Mouse (Mus musculus) cerebellum, postnatal 25 days (tissue): ENCODE data around the gene Dhx8.

ENCODE experiments used
- DNase-seq, 2 experiments: peaks; one replicate each; pipeline ENCODE4 v3.0.0; 2021; ENCODE audit warnings: mixed read lengths in 2 of 2

Gene Dhx8

DNA sequence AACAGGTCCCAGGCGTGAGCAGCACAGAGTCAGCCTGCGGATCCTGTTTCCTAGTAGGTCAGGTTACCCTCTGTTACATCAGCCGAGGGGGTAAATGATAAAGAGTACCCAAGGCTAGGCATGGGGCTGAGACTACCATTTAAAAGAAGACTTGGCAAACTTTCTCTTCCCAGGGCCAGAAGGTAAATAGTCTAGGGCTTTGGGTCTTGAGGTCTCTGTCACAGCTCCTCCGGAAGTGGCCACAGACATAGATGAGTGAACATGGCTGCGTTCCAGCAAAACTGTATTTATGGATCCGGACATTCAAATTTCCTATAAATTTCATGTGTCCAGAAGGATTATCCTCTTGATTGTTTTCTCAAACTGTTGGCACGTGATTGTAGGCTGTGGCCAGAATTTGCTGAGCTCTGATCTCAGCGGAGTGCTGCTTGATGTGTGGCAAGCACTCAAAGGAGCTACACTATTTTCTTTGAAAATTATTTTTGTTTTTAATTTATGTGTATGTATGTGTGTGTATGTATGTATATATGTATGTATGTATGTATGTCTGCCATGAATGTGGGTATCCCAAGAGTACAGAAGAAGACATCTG is 72.5 kb downstream of the Dhx8 start:
- DNase-seq = no peak

DNA sequence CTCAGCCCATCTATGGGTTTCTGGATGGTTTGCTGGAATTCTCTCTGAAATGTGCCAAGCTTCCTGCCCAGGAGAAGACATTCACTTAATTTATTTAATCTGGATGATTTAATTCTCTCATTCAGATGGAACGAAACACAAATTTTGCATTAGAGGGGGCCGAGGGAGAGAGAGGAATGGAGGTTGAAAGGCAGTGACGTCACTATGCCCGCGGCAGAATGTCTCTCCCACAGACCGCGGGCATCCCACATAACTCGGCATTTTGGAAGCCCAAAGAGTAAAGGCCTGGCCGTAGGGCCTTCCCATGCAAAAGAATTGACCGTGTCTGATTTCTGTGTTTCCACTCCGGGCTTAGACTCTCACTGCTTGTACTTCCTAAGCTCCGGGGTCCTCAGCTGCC is 74.0 kb downstream of the Dhx8 start:
- DNase-seq = no peak

DNA sequence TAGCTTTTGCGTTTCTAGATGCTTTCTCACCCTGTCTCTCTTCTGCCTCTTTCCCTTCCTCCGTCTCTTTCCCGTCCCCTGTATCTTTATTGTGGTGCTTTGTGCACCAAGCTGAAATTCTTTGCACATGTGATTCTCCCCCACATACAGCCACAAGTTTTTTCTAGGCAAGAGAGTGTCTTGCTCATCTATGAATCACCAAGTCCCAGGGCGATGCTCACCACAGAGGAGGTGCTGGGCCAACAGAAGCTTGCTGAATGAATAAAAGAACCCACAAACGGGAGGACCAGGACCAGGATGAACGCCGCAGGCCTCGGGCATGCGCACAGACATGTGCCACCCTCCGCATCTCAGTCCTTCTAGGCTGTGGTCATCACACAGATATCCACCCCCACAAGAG is 74.5 kb downstream of the Dhx8 start:
- DNase-seq = no peak

DNA sequence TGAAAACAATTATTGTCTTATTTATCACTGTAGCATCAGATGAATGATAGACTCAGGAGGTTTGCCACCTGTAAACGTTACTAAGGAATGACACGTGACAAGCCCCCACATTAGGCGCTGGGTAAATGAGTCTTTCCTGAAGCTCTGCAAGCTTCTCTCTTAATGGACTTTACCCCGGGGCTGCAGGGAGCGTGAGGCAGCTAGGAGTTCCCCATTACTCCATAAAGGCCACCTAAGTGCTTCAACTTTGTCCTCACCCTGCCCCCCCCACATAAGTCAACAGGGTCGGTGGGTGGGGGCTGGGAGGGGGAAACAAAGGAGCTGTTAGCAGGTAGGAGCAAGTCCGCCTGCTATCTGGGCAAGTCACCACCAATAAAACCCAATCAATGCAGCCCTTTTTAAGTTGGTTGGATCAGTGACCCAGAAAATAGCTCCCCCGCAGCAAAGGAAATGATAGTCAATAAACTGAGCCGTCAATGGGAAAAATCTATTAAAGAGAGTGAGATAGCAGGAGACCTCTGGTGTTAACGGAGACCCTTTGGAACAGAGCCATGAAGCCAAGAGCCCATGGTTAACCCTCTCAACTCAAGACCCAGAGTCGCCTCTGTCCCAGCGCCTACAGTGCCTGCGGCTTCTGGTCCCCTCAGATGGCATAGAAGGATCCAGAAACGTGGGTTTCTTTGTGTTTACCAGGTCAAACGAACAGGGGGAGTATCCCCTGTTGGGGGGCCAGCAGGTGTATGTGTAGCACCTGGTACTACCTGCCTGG is 76.5 kb downstream of the Dhx8 start:
- DNase-seq = no peak

DNA sequence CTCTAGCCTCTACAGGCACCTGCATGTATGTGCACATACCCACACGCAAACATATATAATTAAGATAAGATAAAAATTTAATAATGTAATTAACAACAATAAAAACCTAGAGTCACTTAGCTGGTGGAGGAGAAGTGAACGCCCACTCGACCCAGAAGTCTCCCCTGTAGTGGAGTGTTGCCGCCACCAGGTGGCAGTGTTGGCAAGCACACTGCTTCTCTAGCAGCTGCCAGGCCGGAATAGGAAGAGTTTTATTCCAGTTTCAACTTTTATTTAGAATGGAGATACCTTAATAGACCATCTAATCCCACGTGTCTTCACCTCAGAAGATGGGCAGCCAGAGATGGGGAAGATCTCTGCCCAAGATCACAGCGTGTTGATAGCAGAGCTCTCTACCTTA is 80.5 kb downstream of the Dhx8 start:
- peak; percentile 87 to 89 for DNase-seq

DNA sequence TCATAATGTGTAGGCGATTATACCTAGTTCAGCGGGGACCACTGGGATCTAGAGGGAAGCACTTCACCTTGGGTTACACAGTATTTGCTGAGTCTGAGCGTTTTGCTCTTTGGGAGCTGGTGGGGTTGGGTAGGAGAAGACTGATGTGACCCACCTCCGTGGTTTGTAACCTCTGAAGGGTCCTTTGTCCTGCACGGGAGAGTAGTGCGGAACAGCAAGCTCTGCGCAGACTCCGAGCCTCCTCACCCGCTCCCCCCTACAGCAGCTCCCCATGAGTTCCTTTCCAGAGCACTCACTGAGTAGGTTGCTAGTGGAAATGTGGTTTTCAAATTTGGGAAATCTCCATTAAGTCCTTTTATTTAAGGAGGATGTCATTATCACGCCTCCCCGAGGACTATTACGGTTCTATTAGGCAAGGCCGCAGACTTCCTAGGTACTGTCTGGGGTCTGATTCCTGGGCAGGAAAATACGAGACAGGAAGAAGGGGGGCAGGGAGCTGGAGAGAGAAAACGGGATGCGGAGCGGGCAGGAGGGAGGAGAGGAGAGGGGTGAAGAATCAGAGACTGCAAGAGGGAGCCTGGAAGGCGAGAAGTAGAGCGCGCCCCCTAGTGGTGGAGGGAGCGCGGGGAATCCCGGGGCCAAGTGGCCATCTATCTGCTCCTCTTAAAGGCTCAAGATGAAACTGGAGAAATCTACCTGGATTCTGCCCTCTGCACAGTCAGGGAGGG is 81.8 kb downstream of the Dhx8 start:
- peak; percentile 88 to 94 for DNase-seq

DNA sequence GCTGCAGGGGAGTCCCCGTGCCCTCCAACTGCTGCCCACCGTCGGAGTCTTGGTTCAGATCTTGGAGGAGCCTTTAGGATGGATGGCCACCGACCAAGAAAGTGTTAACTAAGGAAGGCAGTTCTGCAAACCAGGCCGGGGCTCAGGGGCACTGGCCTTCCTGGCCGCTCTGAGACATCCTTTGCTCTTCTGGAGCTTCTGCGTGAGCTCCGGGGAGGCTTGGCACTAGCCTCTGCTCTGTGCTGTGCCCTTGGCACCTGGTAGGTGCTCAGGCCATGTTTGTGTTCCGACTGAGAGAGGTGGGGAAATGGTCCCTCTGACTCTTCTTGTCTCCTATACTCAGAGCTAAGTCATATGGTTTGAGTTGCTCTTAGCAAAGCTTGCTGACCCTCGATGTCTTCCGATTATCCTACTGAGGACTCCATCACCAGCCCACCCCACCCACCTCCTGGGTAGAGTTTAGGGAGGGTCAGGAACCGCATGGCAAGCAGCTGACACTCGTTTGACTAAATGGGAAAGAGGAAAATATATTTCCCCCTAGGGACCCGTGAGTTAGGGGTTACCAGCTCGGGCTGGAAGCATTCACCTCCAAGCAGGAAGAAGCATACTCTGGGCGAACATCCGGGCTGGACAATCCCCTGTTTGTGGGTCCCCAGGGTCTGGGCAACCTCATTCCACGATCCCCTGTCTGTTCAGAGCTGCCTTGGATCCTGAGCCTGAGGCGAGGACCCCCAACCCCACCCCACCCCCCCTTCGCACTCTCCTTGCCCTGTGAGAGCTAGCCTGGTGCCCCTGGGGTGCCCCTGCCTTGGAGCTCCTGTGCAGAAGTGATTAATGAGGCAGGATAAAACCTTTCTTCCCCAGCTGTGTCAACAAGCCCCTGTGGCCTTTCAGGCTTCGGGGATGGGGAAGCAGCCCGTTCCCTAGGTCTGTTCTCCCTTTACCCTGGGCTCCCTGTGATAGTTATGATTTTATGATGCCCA is 82.7 kb downstream of the Dhx8 start:
- peak in 1 of 2 experiments; percentile 34 for DNase-seq
